Mouse (Mus musculus): ENCODE measurements at regions not wholly inside any gene's neighbourhood (a gene's known extent, or its start where the extent isn't known, plus 50 kb on each side); places are given as distances from the start of the nearest gene placed in this dataset.

DNA sequence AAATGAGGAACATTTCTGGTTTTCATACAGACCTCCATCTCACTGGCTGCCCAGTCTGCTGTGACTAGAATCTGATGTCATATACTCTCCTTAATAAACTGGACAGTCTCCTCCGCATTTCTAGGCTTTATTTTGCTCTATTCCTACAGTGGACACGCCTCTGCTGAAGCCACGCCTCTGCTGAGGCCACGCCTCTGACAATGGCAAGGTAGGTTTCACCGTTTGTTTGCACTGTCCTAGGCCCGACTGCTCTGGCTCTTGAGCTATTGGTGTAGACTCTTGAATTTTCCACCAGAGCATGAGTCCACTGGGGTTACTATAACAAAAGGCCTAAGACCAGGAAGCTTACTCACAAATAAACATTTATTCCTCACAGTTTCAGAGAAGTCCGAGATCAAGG lies 69.8 kb upstream of the Pax2 start:
- no peak for DNase-seq (ENCODE audit: low spot score in 2 of 2)

DNA sequence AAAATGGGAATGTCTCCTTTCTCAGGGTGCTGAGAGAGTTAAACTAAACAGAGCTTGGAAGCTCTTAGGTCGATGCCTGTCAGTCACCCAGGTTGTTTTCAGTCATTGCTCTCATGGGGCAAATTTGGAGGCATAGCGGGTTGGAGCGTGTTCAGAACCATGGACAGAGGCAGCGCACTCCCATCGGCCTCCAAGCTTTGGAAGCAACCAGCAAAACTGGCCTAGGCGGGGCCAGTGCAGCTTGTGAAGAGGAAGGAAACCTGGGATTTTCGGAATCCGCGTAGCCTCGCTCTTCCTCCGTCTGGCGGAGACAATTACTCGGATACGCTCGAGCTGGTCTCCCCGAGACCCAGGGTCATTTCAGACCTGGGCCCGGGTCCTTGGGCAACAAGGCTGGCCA lies 63.4 kb upstream of the Pax2 start:
- DNase-seq (ENCODE audit: low spot score in 2 of 2): peak in 1 of 2 experiments; percentile 20

- no peak for DNase-seq (ENCODE audit: low spot score in 2 of 2)
Measured at GRCm38 (mm10) chr19:44692816-44693215, 63.0 kb upstream of the Pax2 start.

- DNase-seq (ENCODE audit: low spot score in 2 of 2): no peak
Measured at GRCm38 (mm10) chr19:44695331-44695730, 60.5 kb upstream of the Pax2 start.

DNA sequence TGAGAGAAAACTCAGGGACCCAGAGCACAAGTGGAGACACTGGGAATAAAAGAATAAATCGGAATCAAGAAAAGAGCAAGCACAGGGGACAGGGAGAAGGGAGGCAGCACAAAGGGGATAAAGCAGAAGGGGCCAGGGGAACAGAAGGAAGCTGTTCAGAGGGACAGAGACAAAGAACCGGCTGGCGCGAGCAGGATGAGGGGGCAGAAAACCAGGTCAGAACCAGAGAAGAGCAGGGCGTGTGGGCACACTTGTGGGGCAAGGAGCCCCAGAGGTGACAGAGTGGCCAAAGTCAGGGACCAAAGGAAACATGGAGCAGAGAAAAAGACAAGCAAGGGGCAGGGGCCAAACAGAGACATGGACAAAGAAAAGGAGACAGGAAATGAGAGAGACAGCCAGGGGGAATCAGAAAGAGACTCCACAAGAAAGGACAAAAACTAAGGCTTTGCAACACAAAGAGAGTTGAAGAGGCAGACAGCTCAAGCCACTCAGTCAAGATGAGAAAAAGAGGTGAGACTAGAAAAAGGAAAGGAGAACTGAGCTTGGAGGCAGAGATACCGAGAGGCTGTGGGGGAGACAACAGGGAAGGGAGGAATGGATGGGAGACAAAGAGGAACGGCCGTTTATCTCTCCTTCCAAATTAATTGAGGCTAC lies 59.7 kb upstream of the Pax2 start:
- DNase-seq (ENCODE audit: low spot score in 2 of 2): no peak

DNA sequence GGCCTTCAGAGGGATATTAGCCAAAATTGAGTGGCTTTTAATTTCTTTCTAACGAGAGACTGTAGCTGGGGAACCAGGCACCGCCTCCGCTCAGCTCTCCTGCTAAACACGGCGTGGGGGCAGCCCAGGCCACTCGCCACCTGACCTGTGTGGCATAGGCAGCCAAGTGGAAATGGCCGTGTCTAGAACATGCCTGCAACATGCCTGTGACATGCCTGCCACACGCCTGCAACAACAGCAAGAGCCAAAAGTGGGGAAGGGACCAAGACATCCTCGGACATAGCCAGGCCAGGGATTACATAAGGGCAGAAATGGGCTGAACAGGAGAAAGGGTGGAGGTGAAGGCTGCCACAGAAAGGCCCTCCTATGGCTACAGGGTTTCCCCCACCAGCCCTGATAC lies 59.1 kb upstream of the Pax2 start:
- no peak for DNase-seq (ENCODE audit: low spot score in 2 of 2)

DNA sequence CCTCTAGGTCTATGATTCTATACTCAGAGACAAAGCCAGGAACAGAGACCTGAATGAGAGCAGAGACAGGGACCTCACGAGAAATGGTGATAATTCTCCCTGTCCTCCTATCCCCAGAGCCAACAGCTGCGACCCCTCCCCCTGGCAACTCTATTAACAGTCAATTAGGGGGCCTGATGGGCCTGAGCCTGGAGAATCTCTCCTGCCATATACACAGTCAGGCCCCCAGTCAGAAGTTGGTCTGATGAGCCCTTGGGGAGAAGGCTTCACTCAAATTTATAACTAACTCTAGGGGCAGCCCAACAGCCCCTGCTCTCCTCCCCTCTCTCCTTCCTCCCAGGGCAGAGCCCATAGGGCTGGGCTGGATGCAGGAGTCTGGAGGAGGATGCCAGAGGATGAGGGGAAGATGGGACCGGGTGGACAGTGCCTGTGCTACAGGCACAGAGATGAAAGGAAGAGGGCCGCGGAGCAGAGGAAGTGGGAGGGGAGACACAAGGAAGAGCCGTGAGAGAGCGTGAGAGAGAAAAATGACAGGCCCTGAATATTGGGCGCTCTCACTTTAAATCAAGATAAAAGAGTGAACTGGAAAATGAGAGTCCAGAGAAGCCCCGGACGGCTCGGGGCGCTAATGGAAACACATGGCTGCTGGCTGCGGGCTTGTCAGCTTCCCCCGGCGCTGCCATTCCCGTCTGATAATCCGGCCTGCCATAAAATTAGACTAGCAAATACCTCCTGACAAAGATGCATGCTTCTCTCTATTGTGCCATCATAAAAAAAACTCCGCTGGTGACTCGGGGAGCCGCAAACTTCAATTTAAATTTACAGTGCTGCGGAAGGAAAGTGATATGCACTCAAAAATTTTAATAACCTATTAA lies 57.2 kb upstream of the Pax2 start:
- no peak for DNase-seq (ENCODE audit: low spot score in 2 of 2)
